Comparison of ENCODE assay signal across 17 mouse cellular contexts in genomic region chr5:151213097-151213496, GRCm38 (mm10). TPM values are rescaled to one million over a fixed set of nuclear protein-coding genes. Genes with fewer than 3 reads are reported as not detected.
"Had no signal": no experiment of that assay in that cellular context is flagged by ENCODE, and none has a peak within 500 bp of the region (broad histone marks: within the 10 kb centered on the region; RNA-seq: fewer than 3 reads in every experiment).

No protein-coding gene starts in this region.

- H3K27me3 ChIP-seq: neural tube, embryonic 13.5 days; neural tube, embryonic 15.5 days; stomach, embryonic 15.5 days had no signal

- H3K27ac ChIP-seq: neural tube, embryonic 13.5 days; neural tube, embryonic 15.5 days; stomach, embryonic 15.5 days; stomach, postnatal 0 days had no signal

- H3K9me3 ChIP-seq: neural tube, embryonic 13.5 days; neural tube, embryonic 15.5 days; stomach, embryonic 15.5 days had no signal

- H3K4me2 ChIP-seq: neural tube, embryonic 13.5 days; neural tube, embryonic 15.5 days; stomach, embryonic 15.5 days had no signal

- H3K36me3 ChIP-seq: neural tube, embryonic 13.5 days; neural tube, embryonic 15.5 days; stomach, embryonic 15.5 days had no signal

- H3K4me3 ChIP-seq: neural tube, embryonic 13.5 days; neural tube, embryonic 15.5 days; stomach, embryonic 15.5 days had no signal

- H3K4me1 ChIP-seq: neural tube, embryonic 15.5 days; stomach, embryonic 15.5 days had no signal

- DNase-seq: retina, postnatal 1 day; right cerebral cortex, adult 18-20 months; right cerebral cortex, postnatal 14 days; right cerebral cortex, postnatal 25 days; right cerebral cortex, postnatal 4 days; spleen, adult 18-20 months; thymus, adult 18-20 months; thymus, adult 2 months; thymus, postnatal 14 days; thymus, postnatal 25 days; thymus, postnatal 36 days; thymus, postnatal 4 days had no signal

- H3K9ac ChIP-seq: neural tube, embryonic 13.5 days; neural tube, embryonic 15.5 days; stomach, embryonic 15.5 days had no signal

RNA-seq across cellular contexts. Expression of gene Stard13, which starts 20.5 kb away (rescaled TPM):
- total RNA-seq: neutrophil, adult 5-6 weeks had no signal
